Mouse (Mus musculus): ENCODE measurements around the gene Gabbr2. TPM values are rescaled to one million over a fixed set of nuclear protein-coding genes. Genes with fewer than 3 reads are reported as not detected.

Gabbr2 gene
- polyA plus RNA-seq, 1 experiment from 2014 or later: 0.04 TPM

DNA sequence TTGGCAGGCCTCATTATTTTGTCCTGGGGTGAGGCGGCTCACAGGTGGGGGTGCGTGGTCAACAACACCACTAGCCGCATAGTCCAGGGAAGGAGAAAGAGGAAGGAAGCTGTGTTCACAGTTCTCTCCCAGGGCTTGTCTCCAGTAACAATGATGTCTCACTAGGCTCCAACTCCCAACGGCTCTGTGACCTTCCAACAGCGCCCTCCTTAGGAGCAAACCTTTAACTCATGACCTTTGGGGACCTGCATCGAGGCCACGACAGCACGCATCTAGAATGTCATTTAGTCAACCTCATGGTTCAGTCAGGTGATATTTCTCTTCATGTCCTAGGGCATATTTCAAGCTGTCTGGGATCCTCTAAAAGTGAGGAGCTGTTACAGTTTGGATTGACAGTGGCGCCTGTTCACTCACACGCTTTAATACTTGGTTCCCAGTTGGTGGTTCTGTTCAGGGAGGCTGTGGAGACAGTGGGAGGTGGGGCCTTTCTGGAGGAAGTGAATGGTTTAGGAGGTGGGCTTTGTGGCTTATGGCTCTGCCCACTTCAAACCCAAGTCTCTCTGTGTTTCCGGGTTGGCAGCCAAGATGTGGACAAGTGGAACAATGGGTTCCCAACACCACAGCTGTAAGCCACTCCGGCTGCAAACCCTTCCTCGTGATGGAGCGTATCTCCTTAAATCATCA is 200.3 kb downstream of the Gabbr2 start:
- no peak for TF ChIP-seq EP300 (optimal IDR thresholded peaks at IDR 0.05)
- no peak for TF ChIP-seq CTCF (IDR thresholded peaks at IDR 0.05; ENCODE audit: low read depth)
- DNase-seq (ENCODE audit: low spot score) (no peak), ATAC-seq (ENCODE audit: low FRiP score, low TSS enrichment) (no peak)

DNA sequence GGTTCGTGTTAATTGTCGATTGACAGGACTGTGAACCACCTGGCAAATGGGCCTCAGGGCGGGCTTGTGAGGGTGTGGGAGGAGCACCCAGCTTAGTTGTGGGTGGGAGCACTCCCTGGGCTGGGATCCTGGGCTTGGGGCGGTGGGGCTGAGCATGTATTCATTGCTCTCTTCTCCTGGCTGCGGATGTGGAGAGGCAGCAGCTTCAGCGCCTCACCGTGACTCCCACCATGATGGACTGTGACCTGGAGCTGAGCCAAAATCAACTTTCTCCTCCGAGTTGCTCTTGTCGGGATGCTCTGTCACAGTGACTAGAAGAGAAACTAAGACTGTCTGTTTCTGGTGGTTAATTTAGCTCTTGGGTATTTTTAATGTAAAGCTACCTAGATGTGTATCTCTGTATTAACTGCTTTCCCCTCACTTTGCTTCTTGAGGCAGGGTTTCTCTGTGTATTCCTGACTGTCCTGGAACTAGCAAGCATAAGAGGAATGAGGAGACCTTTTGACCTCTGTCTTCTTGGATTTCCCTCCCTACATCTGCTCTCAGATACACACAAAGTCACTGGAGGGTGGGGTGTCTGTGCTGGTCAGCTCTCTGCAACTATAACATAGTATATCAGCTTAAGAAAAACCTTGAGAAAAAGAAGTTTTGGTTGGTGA is 200.9 kb downstream of the Gabbr2 start:
- Histone ChIP-seq H3K27me3 (ENCODE audit: control insufficient read depth, insufficient read depth, low read length) (no peaks in the 10 kb centered on the region), H3K9me3 (ENCODE audit: control insufficient read depth, low read length) (no peaks in the 10 kb centered on the region), H3K4me2 (replicated peaks; ENCODE audit: low read depth) (no peak overlapping the region), H3K9ac (ENCODE audit: low read length) (no peak overlapping the region), H3K36me3 (ENCODE audit: control insufficient read depth, insufficient read depth, low read length) (no peaks in the 10 kb centered on the region), H3K4me1 (replicated peaks; ENCODE audit: control insufficient read depth, insufficient read depth) (no peaks in the 10 kb centered on the region), H3K27ac (replicated peaks) (no peak overlapping the region), H3K4me3 (ENCODE audit: low read depth, low read length) (no peak overlapping the region)
- DNase-seq (ENCODE audit: low spot score) (no peak), ATAC-seq (ENCODE audit: low FRiP score, low TSS enrichment) (no peak)
- TF ChIP-seq CTCF (IDR thresholded peaks at IDR 0.05; ENCODE audit: low read depth) (no peak), EP300 (optimal IDR thresholded peaks at IDR 0.05) (no peak)
- WGBS: 42% methylated on average over 9 of the region's 9 CpGs

More for the DNA sequence above, 200.3 kb downstream of the Gabbr2 start:
- H3K9me3 ChIP-seq (ENCODE audit: control insufficient read depth, low read length): no peaks in the 10 kb centered on the region
- 76% methylated on average over 14 of the region's 14 CpGs for WGBS
- H3K36me3 ChIP-seq (ENCODE audit: control insufficient read depth, insufficient read depth, low read length): no peaks in the 10 kb centered on the region
- H3K4me3 ChIP-seq (ENCODE audit: low read depth, low read length): no peak overlapping the region
- no peaks in the 10 kb centered on the region for H3K27me3 ChIP-seq (ENCODE audit: control insufficient read depth, insufficient read depth, low read length)
- H3K4me2 ChIP-seq (replicated peaks; ENCODE audit: low read depth): no peak overlapping the region
- H3K9ac ChIP-seq (ENCODE audit: low read length): no peak overlapping the region
- no peaks in the 10 kb centered on the region for H3K4me1 ChIP-seq (replicated peaks; ENCODE audit: control insufficient read depth, insufficient read depth)
- no peak overlapping the region for H3K27ac ChIP-seq (replicated peaks)

DNA sequence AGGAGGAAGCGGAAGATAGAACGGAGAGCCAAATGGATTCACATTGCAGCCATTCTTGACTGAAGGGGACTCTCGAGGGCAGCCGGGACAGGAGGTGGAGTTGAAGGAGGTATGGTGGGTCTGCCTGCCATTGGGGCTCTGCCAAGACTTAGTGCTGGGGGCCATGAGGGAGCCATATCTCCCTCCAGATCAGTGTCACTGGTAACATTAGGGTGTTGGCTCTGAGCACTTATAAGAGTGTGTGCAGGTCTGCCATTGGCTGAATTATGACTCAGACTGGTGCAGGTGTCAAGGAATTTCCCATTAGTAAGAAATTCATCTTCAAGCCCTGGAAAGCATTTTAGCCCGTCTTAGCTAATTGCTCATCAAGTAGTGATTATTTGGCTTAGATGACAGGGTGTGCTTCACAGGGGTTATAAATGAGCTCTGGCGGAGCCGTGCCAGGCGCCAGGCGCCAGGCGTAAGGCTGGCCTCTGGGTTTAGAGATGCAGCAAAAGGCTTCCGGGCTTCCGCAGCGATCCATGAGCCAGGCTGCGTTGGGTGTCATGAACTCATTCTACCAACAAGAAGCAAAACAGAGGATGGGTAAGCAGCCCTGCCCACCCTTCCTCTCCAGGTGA is 207.1 kb downstream of the Gabbr2 start:
- WGBS: 60% methylated on average over 14 of the region's 14 CpGs
- no peaks in the 10 kb centered on the region for H3K9me3 ChIP-seq (ENCODE audit: control insufficient read depth, low read length)
- TF ChIP-seq CTCF (IDR thresholded peaks at IDR 0.05; ENCODE audit: low read depth) (no peak), EP300 (optimal IDR thresholded peaks at IDR 0.05) (no peak)
- no peak overlapping the region for H3K9ac ChIP-seq (ENCODE audit: low read length)
- ATAC-seq (ENCODE audit: low FRiP score, low TSS enrichment) (no peak), DNase-seq (ENCODE audit: low spot score) (no peak)
- H3K4me1 ChIP-seq (replicated peaks; ENCODE audit: control insufficient read depth, insufficient read depth): no peaks in the 10 kb centered on the region
- H3K4me2 ChIP-seq (replicated peaks; ENCODE audit: low read depth): no peak overlapping the region
- no peak overlapping the region for H3K27ac ChIP-seq (replicated peaks)
- H3K27me3 ChIP-seq (ENCODE audit: control insufficient read depth, insufficient read depth, low read length): no peaks in the 10 kb centered on the region
- H3K36me3 ChIP-seq (ENCODE audit: control insufficient read depth, insufficient read depth, low read length): no peaks in the 10 kb centered on the region
- no peak overlapping the region for H3K4me3 ChIP-seq (ENCODE audit: low read depth, low read length)

DNA sequence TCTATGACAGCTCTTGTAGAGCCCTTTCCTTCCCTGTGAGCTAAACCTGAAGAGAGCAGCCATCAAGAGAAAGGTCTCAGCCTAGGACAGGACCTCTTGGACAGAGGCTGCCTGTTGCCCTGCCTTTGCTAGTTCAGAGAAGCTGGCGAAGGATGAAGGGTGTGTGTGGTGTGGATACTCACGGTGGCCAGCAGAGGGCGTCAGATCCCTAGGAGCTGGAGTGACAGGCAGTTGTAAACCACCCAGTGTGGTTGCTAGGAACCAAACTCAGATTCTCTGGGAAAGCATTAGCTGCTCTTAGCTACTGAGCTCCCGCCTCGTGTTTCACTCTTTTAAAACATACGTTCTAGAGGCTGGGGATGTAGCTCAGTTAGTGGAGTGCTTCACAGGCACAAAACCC is 210.6 kb downstream of the Gabbr2 start:
- Histone ChIP-seq H3K9me3 (ENCODE audit: control insufficient read depth, low read length) (no peaks in the 10 kb centered on the region), H3K36me3 (ENCODE audit: control insufficient read depth, insufficient read depth, low read length) (no peaks in the 10 kb centered on the region), H3K9ac (ENCODE audit: low read length) (no peak overlapping the region), H3K4me2 (replicated peaks; ENCODE audit: low read depth) (no peak overlapping the region), H3K4me1 (replicated peaks; ENCODE audit: control insufficient read depth, insufficient read depth) (no peaks in the 10 kb centered on the region), H3K27me3 (ENCODE audit: control insufficient read depth, insufficient read depth, low read length) (no peaks in the 10 kb centered on the region), H3K4me3 (ENCODE audit: low read depth, low read length) (no peak overlapping the region), H3K27ac (replicated peaks) (no peak overlapping the region)
- DNase-seq (ENCODE audit: low spot score) (no peak), ATAC-seq (ENCODE audit: low FRiP score, low TSS enrichment) (no peak)
- TF ChIP-seq CTCF (IDR thresholded peaks at IDR 0.05; ENCODE audit: low read depth) (peak; percentile 50), EP300 (optimal IDR thresholded peaks at IDR 0.05) (no peak)
- 61% methylated on average over 6 of the region's 6 CpGs for WGBS

DNA sequence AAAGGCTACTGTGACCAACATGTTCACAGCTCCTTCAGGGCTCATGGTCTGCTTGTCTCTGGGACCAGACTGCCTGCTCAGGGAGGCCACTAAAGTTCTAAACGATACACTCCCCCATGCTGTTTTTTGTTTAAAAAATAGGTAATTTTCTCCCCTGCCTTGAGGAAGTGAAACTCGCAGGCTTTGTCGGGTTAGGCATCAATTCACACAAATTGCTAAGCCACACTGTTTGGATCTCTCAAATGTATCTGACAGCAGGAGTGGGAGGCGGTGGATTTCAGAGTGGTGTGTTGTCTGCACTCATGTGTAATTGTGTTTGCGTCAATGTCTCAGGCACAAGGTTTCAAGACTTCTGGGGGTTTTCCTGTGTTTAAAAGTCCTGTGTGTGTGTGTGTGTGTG is 215.7 kb downstream of the Gabbr2 start:
- WGBS: 67% methylated on average over 5 of the region's 5 CpGs
- Histone ChIP-seq H3K9me3 (ENCODE audit: control insufficient read depth, low read length) (no peaks in the 10 kb centered on the region), H3K4me3 (ENCODE audit: low read depth, low read length) (no peak overlapping the region), H3K9ac (ENCODE audit: low read length) (no peak overlapping the region), H3K36me3 (ENCODE audit: control insufficient read depth, insufficient read depth, low read length) (no peaks in the 10 kb centered on the region), H3K27ac (replicated peaks) (no peak overlapping the region), H3K27me3 (ENCODE audit: control insufficient read depth, insufficient read depth, low read length) (no peaks in the 10 kb centered on the region), H3K4me2 (replicated peaks; ENCODE audit: low read depth) (no peak overlapping the region), H3K4me1 (replicated peaks; ENCODE audit: control insufficient read depth, insufficient read depth) (no peaks in the 10 kb centered on the region)
- no peak for DNase-seq (ENCODE audit: low spot score)
- ATAC-seq (ENCODE audit: low FRiP score, low TSS enrichment): no peak
- TF ChIP-seq CTCF (IDR thresholded peaks at IDR 0.05; ENCODE audit: low read depth) (no peak), EP300 (optimal IDR thresholded peaks at IDR 0.05) (no peak)

DNA sequence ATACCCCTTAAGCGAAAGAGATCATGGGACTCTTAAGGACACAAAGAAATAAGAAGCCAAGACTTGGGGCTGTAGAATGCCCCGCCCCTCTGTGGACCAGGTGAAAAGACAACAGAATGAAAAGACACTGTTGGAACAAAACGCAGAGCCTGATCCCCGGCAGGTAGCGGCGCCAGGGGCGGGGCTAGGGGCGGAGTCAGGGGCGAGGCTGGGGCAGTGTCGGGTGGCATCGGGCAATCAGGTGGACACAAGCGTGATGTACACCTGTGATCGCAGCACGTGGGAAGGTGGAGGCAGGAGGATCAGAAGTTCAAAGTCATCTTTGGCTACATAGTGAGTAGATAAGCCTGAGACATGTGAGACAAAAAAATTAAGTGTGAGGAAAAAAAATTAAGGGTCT is 217.0 kb downstream of the Gabbr2 start:
- H3K36me3 ChIP-seq (ENCODE audit: control insufficient read depth, insufficient read depth, low read length): no peaks in the 10 kb centered on the region
- ATAC-seq (ENCODE audit: low FRiP score, low TSS enrichment) (no peak), DNase-seq (ENCODE audit: low spot score) (peak; percentile 67)
- no peaks in the 10 kb centered on the region for H3K9me3 ChIP-seq (ENCODE audit: control insufficient read depth, low read length)
- H3K4me2 ChIP-seq (replicated peaks; ENCODE audit: low read depth): no peak overlapping the region
- H3K4me3 ChIP-seq (ENCODE audit: low read depth, low read length): no peak overlapping the region
- no peak overlapping the region for H3K9ac ChIP-seq (ENCODE audit: low read length)
- TF ChIP-seq CTCF (IDR thresholded peaks at IDR 0.05; ENCODE audit: low read depth) (no peak), EP300 (optimal IDR thresholded peaks at IDR 0.05) (no peak)
- H3K27ac ChIP-seq (replicated peaks): no peak overlapping the region
- WGBS: 13% methylated on average over 14 of the region's 14 CpGs
- H3K4me1 ChIP-seq (replicated peaks; ENCODE audit: control insufficient read depth, insufficient read depth): no peaks in the 10 kb centered on the region
- H3K27me3 ChIP-seq (ENCODE audit: control insufficient read depth, insufficient read depth, low read length): no peaks in the 10 kb centered on the region

All from stomach, postnatal 0 days (tissue).